Mouse (Mus musculus) kidney, adult 2 months (tissue): ENCODE measurements around the gene Fzd2.

Experiments used
- CTCF ChIP-seq: fragments of 200-500 bp; conservative IDR thresholded peaks from 2 replicates; pipeline ENCODE4 v1.5.1; 2011; ENCODE audit warnings: low read depth, mild to moderate bottlenecking, control low read depth, low read length, moderate library complexity, mixed read lengths; ENCODE audit not compliant: insufficient read depth, insufficient read length
- POLR2A ChIP-seq: fragments of 200-500 bp; IDR thresholded peaks from one replicate; pipeline ENCODE4 v1.6.1; 2011; ENCODE audit warnings: low read depth, low read length, control low read depth

GRCm38 (mm10) chr11:102646226-102646625 lies 42.0 kb downstream of the Fzd2 start:
- TF ChIP-seq CTCF (no peak), POLR2A (no peak)
